Mouse (Mus musculus) myocyte (in vitro differentiated cells): ENCODE results near the gene Hdac9.

Experiments used
- CEBPB ChIP-seq: IDR thresholded peaks from 2 replicates; pipeline ENCODE4 v1.6.1; 2011; ENCODE audit warnings: mild to moderate bottlenecking, moderate library complexity; ENCODE audit not compliant: poor library complexity, insufficient read depth, severe bottlenecking
- E2F4 ChIP-seq: IDR thresholded peaks from one replicate; pipeline ENCODE4 v1.6.1; 2011; ENCODE audit warnings: mild to moderate bottlenecking, control low read depth, moderate library complexity; ENCODE audit not compliant: insufficient read depth
- MAX ChIP-seq: IDR thresholded peaks from one replicate; pipeline ENCODE4 v1.6.1; 2011; ENCODE audit warnings: low read depth, mild to moderate bottlenecking, control low read depth
- MYOD1 ChIP-seq, 3 experiments: IDR thresholded peaks; one replicate each; pipeline ENCODE4 v1.6.1; 2011; ENCODE audit warnings: control low read depth in 2 of 3, low read depth in 2 of 3, mild to moderate bottlenecking in 2 of 3, moderate library complexity in 1 of 3; ENCODE audit not compliant: insufficient read length in 2 of 3, control insufficient read depth in 1 of 3
- MYOG ChIP-seq, 3 experiments: IDR thresholded peaks; one replicate each; pipeline ENCODE4 v1.6.1; 2011; ENCODE audit warnings: control low read depth in 2 of 3, low read depth in 2 of 3, mild to moderate bottlenecking in 2 of 3; ENCODE audit not compliant: insufficient read length in 2 of 3, control insufficient read depth in 1 of 3, insufficient read depth in 1 of 3
- POLR2A ChIP-seq: IDR thresholded peaks from one replicate; pipeline ENCODE4 v1.6.1; 2011; ENCODE audit warnings: low read depth, mild to moderate bottlenecking, control low read depth, moderate library complexity; ENCODE audit not compliant: insufficient read length
- POLR2AphosphoS2 ChIP-seq: IDR thresholded peaks from one replicate; pipeline ENCODE4 v1.6.1; 2011; ENCODE audit warnings: low read depth, control low read depth; ENCODE audit not compliant: insufficient read length
- REST ChIP-seq: IDR thresholded peaks from one replicate; pipeline ENCODE4 v1.6.1; 2011; ENCODE audit warnings: mild to moderate bottlenecking, control low read depth, moderate library complexity; ENCODE audit not compliant: insufficient read depth, insufficient read length
- SRF ChIP-seq: IDR thresholded peaks from one replicate; pipeline ENCODE4 v1.6.1; 2011; ENCODE audit warnings: low read depth; ENCODE audit not compliant: control insufficient read depth, insufficient read length
- TCF3 ChIP-seq: IDR thresholded peaks from one replicate; pipeline ENCODE4 v1.6.1; 2011; ENCODE audit warnings: low read depth, control low read depth; ENCODE audit not compliant: insufficient read length
- USF1 ChIP-seq: IDR thresholded peaks from one replicate; pipeline ENCODE4 v1.6.1; 2011; ENCODE audit warnings: low read depth, mild to moderate bottlenecking, control low read depth, moderate library complexity

- TF ChIP-seq MYOG (IDR thresholded peaks at IDR 0.05; ENCODE audit: control insufficient read depth in 1 of 3, insufficient read depth in 1 of 3, insufficient read length in 2 of 3, low read depth in 2 of 3) (no peak), MAX (no peak), E2F4 (no peak), POLR2A (no peak), USF1 (no peak), CEBPB (no peak), SRF (no peak), POLR2AphosphoS2 (no peak), TCF3 (no peak), REST (no peak), MYOD1 (IDR thresholded peaks at IDR 0.05; ENCODE audit: control insufficient read depth in 1 of 3, insufficient read length in 2 of 3, low read depth in 2 of 3) (no peak)
Measured at GRCm38 (mm10) chr12:34604521-34604920, 312.4 kb downstream of the Hdac9 start.
